Mouse (Mus musculus): ENCODE results near the gene Rbm44.

Rbm44 gene

DNA sequence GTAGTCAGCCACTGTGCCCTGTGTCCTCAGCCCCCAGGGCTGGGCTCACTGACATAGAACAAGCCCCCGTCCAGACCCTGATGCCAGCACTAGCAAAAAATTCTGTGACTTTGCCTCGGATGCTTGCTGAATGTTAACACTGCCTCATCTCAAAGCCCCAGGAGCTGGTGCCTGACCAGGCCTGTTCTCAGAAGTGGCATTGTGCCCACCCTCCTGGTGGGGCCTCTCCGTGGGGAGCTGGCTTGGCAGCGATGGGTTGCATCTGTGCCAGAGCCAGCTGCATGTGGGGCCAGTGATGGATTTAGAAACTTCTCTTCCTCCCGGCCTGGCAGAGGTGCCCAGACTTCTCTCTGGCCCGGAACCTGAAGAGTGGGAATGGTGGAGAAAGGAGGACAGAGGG lies 64.9 kb downstream of the Rbm44 start:
- in situ Hi-C loops (cut with MboI) = no loop called here

DNA sequence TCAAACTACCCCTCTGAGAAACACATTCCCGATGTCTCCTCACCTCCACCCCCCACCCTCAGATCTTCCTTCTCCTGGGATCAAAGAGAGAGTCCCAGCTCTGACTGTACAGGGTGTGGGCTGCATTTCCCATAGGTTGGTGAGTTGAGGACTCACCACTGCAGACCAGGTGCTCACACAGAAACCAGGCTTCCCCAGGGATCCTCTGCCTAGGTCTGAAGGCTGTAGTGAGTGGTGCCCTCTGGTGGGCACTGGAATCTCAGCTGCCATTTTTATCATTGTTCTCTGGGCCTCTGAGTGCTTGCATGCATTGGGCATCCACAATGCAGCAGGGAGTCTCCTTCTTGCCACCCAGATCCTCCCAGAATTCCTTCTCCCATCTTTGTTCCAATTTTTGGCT lies 66.2 kb downstream of the Rbm44 start:
- in situ Hi-C loops (cut with MboI) = no loop called here

DNA sequence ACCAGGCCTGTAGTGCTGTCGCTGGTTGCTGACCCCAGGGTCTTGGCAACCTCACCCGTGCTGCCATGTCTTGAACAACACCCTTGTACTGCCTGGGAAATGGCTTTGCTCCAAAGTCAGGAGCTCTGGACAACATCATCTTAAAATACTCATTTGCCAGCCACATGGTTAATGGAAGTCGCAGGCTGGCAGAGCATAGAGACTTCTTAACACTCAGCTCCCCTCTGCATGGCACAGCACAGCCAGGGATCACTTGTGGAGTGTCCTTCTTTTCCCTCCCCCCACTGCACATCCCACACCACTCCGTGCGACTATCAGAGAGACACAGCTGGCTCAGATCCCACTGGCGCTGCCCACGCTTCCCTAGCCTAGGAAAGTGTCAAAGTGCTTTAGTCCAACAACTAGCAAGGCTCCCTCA lies 66.7 kb downstream of the Rbm44 start:
- in situ Hi-C loops (cut with MboI) = no loop called here

DNA sequence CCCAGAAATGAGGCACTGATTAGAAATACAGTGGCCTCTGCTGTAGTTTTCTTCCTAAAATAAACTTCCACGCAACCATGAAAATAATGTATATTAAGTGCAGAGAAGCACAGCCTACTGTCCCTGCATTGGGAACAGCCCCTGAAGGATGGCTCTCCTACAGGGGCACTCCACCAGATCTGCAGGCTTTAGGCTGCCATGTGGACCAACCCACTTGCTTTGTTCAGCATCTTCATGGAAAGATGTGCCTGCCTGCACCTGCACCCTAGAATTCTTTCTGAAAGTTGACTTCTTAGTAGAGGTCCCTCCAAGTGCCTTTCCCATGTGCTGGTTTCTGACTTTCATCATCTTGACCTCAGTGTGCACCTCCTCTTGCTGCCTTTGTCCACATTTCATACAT lies 70.4 kb downstream of the Rbm44 start:
- in situ Hi-C loops (cut with MboI) = no loop called here

DNA sequence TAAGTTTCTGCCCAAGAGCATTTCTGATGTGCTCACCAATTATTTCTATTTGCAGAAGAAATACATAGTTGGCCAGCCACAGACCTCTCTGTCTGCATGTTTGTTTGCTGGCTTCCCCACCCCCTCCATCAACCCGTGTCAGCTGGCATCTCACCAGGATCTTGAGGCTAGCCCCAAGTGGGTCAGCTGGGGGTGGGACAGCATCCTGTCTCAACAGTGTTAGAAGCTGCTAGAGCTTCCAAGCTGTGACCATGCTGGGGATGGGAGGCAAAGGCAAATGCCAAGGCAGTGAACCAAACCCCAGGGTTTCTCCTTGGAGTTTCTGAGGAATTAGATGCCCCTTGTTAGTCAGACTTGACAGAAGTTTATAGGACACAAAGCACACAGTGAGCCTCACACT lies 71.1 kb downstream of the Rbm44 start:
- in situ Hi-C loops (cut with MboI) = no loop called here

DNA sequence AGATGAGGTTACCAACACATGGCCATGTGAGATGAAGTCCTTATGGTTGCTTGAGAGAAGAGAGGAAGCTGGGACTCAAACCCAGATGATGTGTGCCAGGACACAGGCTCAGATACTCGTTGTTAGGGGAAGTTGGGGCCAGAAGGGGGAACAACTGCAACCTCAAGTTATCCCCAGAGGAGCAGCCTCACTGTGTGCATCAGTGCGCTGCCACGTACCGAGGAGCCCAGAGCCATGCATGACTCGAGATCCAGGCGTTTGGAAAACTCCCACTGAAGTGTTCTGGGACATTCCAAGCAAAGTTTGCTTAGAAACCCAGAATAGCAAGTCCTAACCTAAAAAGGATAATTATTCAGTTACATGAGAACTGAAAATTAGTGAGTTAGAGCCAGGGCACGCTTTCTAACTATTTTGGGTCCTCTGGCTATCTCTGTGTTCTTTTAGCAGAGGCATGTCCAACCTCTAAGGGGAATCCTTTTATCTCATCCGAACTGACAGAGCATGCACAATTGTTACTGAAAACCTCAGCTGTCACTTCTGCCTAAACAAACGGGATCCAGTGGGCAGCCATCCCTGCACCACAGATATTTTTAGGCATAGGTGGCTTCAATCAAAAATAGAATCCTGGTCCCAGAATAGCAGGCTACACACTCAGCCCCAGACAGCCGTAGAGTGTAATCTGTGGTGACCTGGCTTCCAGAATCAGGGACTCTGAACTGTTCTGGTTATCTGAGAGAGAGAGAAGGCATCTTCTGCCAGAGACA lies 71.8 kb downstream of the Rbm44 start:
- in situ Hi-C loops (cut with MboI) = no loop called here

DNA sequence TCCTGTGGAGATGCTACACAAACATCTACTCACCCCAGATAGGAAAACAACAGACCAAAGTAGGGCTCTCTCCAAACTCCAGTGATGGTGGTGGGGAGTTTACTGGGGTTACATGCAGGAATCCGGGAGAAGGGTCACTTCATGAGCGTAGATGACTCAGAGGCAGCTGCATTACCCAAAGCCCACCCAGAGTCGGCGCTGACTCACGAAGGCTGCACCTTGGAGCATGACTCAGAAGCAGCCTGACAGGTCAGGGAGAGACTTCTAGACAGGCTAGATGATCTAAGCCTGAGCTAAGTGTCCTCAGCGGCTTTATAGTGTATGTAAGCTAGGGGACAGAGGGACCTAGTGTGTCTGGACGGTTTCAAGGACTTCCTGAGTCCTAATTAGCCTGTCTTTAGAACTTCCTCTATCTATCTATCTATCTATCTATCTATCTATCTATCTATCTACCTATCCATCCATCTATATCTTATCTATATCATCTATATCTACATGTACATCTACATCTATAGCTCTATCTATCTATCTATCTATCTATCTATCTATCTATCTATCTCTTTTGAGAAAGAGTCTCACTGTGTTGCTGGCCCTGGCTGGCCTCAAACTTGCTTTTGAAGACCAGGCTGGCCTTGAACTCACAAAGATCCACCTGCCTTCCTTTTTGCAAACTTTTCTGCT lies 74.9 kb downstream of the Rbm44 start:
- in situ Hi-C loops (cut with MboI) = no loop called here

DNA sequence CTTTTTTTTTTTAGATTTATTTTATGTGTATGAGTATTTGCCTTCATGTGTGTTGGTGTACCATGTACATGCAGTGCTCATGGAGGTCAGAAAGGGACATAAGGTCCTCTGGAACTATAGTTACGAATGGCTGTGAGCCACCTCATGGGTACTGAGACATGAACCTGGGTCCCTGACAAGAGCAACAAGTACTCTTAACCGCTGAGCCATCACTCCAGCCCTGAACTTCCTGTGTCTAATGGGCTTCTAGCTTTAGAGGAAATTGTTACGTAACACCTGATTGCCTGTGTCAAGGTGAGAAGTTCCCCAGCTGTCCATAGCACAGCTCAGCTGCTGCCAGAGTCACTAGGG lies 75.4 kb downstream of the Rbm44 start:
- in situ Hi-C loops (cut with MboI) = no loop called here
